Mouse (Mus musculus) CH12F3 (cell line): ENCODE results near the gene Sh3yl1.

ENCODE experiments used
- in situ Hi-C: fragments of 300-500 bp; cut with MboI; formaldehyde crosslinking; loops from 2 replicates; pipeline ENCODE4 v1.14.3; 2020; ENCODE audit warnings: low sequenced_read_pairs

The Sh3yl1 gene

GRCm38 (mm10) chr12:30911261-30912047, at the start of gene Sh3yl1, which contains the start of gene Acp1:
Sh3yl1 (plus strand) TSS chr12:30911668.
Acp1 (minus strand) TSS chr12:30911589.
- in situ Hi-C loops, result no loop called here

GRCm38 (mm10) chr12:30864347-30864746, 47.1 kb upstream of the Sh3yl1 start:
- in situ Hi-C loops, result no loop called here

- in situ Hi-C loops, result no loop called here
These were observed 45.7 kb upstream of the Sh3yl1 start for GRCm38 (mm10) chr12:30865781-30866180.

GRCm38 (mm10) chr12:30879447-30879846, 32.0 kb upstream of the Sh3yl1 start:
- in situ Hi-C loops, result no loop called here

GRCm38 (mm10) chr12:30883592-30883985, 27.9 kb upstream of the Sh3yl1 start:
- in situ Hi-C loops, result loop anchor here (10.0 kb wide), 1 partner anchor 289 kb away; no protein-coding TSS in a partner anchor

GRCm38 (mm10) chr12:30883986-30884621, 27.4 kb upstream of the Sh3yl1 start, which contains the start of gene Alkal2:
Alkal2 (plus strand) TSS chr12:30884322.
- in situ Hi-C loops, result loop anchor here (10.0 kb wide), 1 partner anchor 289 kb away; no protein-coding TSS in a partner anchor

GRCm38 (mm10) chr12:30884622-30885230, 26.7 kb upstream of the Sh3yl1 start:
- in situ Hi-C loops, result loop anchor here (10.0 kb wide), 1 partner anchor 290 kb away; no protein-coding TSS in a partner anchor

GRCm38 (mm10) chr12:30885891-30886290, 25.6 kb upstream of the Sh3yl1 start:
- in situ Hi-C loops, result loop anchor here (10.0 kb wide), 1 partner anchor 291 kb away; no protein-coding TSS in a partner anchor

GRCm38 (mm10) chr12:30888003-30888402, 23.5 kb upstream of the Sh3yl1 start:
- in situ Hi-C loops, result loop anchor here (10.0 kb wide), 1 partner anchor 293 kb away; no protein-coding TSS in a partner anchor

- in situ Hi-C loops, result no loop called here
These were observed 21.4 kb upstream of the Sh3yl1 start for GRCm38 (mm10) chr12:30890067-30890466.

- in situ Hi-C loops, result no loop called here
These were observed 20.0 kb upstream of the Sh3yl1 start for GRCm38 (mm10) chr12:30891438-30891837.

- in situ Hi-C loops, result no loop called here
These were observed 14.4 kb upstream of the Sh3yl1 start for GRCm38 (mm10) chr12:30897039-30897438.

GRCm38 (mm10) chr12:30908658-30909057, 2.8 kb upstream of the Sh3yl1 start:
- in situ Hi-C loops, result no loop called here

GRCm38 (mm10) chr12:30909881-30910280, 1.6 kb upstream of the Sh3yl1 start:
- in situ Hi-C loops, result no loop called here

GRCm38 (mm10) chr12:30910860-30911259, 608 bp upstream of the Sh3yl1 start:
- in situ Hi-C loops, result no loop called here

GRCm38 (mm10) chr12:30912048-30912381, 547 bp downstream of the Sh3yl1 start:
- in situ Hi-C loops, result no loop called here

- in situ Hi-C loops, result no loop called here
These were observed 1.4 kb downstream of the Sh3yl1 start for GRCm38 (mm10) chr12:30912840-30913239.

GRCm38 (mm10) chr12:30922401-30922800, 10.9 kb downstream of the Sh3yl1 start:
- in situ Hi-C loops, result no loop called here

GRCm38 (mm10) chr12:30928182-30928581, 16.7 kb downstream of the Sh3yl1 start:
- in situ Hi-C loops, result no loop called here

- in situ Hi-C loops, result no loop called here
These were observed 21.8 kb downstream of the Sh3yl1 start for GRCm38 (mm10) chr12:30933299-30933698.

- in situ Hi-C loops, result no loop called here
These were observed 25.4 kb downstream of the Sh3yl1 start for GRCm38 (mm10) chr12:30936899-30937298.
